ENCODE assay signal across 19 mouse cellular contexts in the genomic region with DNA sequence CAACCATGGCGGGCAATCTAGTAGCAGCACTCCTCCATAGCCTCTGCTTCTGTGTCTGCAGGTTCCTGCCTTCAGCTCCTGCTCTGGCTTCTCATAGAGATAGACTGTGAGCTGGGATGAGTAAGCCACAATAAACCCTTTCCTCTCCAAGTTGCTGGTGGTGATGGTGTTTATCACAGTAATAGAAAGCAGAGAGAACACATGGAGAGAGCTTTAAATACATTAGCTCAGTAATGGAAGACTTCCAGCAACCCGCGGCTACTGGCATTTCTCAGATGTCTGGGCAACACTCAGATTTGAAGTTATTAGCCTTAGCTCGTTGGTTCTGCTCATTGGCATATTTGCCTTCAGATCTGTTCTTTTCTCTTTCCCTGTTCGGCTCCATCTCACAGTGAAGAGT. TPM values are rescaled to one million over a fixed set of nuclear protein-coding genes. Genes with fewer than 3 reads are reported as not detected.
A peak's percentile ranks its signal among the peaks of the same experiment; 100 is the strongest.
DNase-seq lines count a peak whose midpoint lies in the region; ATAC-seq and TF ChIP-seq lines count a peak whose summit lies in the region.
"Had no signal": no experiment of that assay in that cellular context is flagged by ENCODE, and none has a peak within 500 bp of the region (broad histone marks: within the 10 kb centered on the region; RNA-seq: fewer than 3 reads in every experiment).

No protein-coding gene starts in this region.

- no peak for ATAC-seq in forebrain, postnatal 0 days
- ATAC-seq in forebrain, embryonic 13.5 days = no peak
- peak; percentile 24; the same call in 1 of the 2 replicates for ATAC-seq in stomach, postnatal 0 days (ENCODE audit: low FRiP score, low TSS enrichment)

- no peaks in the 10 kb centered on the region for H3K27me3 ChIP-seq in forebrain, postnatal 0 days (ENCODE audit: insufficient read depth, low read length)
- H3K27me3 ChIP-seq in forebrain, embryonic 13.5 days = no peaks in the 10 kb centered on the region
- H3K27me3 ChIP-seq in stomach, postnatal 0 days (ENCODE audit: control insufficient read depth, insufficient read depth, low read length) = no peaks in the 10 kb centered on the region
- H3K27me3 ChIP-seq: embryonic facial prominence, embryonic 15.5 days; hindbrain, embryonic 12.5 days had no signal

- no peak overlapping the region for H3K4me2 ChIP-seq in forebrain, postnatal 0 days (ENCODE audit: low read depth)
- no peak overlapping the region for H3K4me2 ChIP-seq in forebrain, embryonic 13.5 days
- no peak overlapping the region for H3K4me2 ChIP-seq in stomach, postnatal 0 days (replicated peaks; ENCODE audit: low read depth)
- H3K4me2 ChIP-seq: embryonic facial prominence, embryonic 15.5 days; heart, embryonic 11.5 days; hindbrain, embryonic 12.5 days had no signal

- no peak overlapping the region for H3K27ac ChIP-seq in forebrain, postnatal 0 days (ENCODE audit: low read depth, low read length)
- H3K27ac ChIP-seq in forebrain, embryonic 13.5 days = no peak overlapping the region
- H3K27ac ChIP-seq in stomach, postnatal 0 days (replicated peaks) = no peak overlapping the region
- H3K27ac ChIP-seq: embryonic facial prominence, embryonic 15.5 days; hindbrain, embryonic 12.5 days; kidney, postnatal 0 days; macrophage had no signal

- H3K9ac ChIP-seq in forebrain, postnatal 0 days = no peak overlapping the region
- H3K9ac ChIP-seq in forebrain, embryonic 13.5 days = no peak overlapping the region
- H3K9ac ChIP-seq in stomach, postnatal 0 days (ENCODE audit: low read length) = no peak overlapping the region
- H3K9ac ChIP-seq: embryonic facial prominence, embryonic 15.5 days; hindbrain, embryonic 12.5 days had no signal

- TF ChIP-seq EP300 in stomach, postnatal 0 days (optimal IDR thresholded peaks at IDR 0.05) = no peak

- no peak overlapping the region for H3K4me3 ChIP-seq in forebrain, postnatal 0 days (ENCODE audit: low read depth, low read length)
- no peak overlapping the region for H3K4me3 ChIP-seq in forebrain, embryonic 13.5 days
- H3K4me3 ChIP-seq in stomach, postnatal 0 days (ENCODE audit: low read depth, low read length) = no peak overlapping the region
- H3K4me3 ChIP-seq: embryonic facial prominence, embryonic 15.5 days; hindbrain, embryonic 12.5 days had no signal

- 53% methylated on average over 5 of the region's 5 CpGs for WGBS in forebrain, postnatal 0 days
- 83% methylated on average over 5 of the region's 5 CpGs for WGBS in forebrain, embryonic 13.5 days
- 74% methylated on average over 5 of the region's 5 CpGs for whole genome bisulfite sequencing in stomach, postnatal 0 days

- no peaks in the 10 kb centered on the region for H3K9me3 ChIP-seq in forebrain, postnatal 0 days (ENCODE audit: low read length)
- H3K9me3 ChIP-seq in forebrain, embryonic 13.5 days (replicated peaks) = no peaks in the 10 kb centered on the region
- H3K9me3 ChIP-seq in stomach, postnatal 0 days (ENCODE audit: control insufficient read depth, low read length) = no peaks in the 10 kb centered on the region
- H3K9me3 ChIP-seq: embryonic facial prominence, embryonic 15.5 days; hindbrain, embryonic 12.5 days had no signal

- H3K36me3 ChIP-seq in forebrain, postnatal 0 days (ENCODE audit: insufficient read depth) = no peaks in the 10 kb centered on the region
- H3K36me3 ChIP-seq in forebrain, embryonic 13.5 days (ENCODE audit: poor library complexity, severe bottlenecking) = no peaks in the 10 kb centered on the region
- no peaks in the 10 kb centered on the region for H3K36me3 ChIP-seq in stomach, postnatal 0 days (ENCODE audit: control insufficient read depth, insufficient read depth, low read length)
- H3K36me3 ChIP-seq: embryonic facial prominence, embryonic 15.5 days; hindbrain, embryonic 12.5 days had no signal

- TF ChIP-seq CTCF in forebrain, postnatal 0 days (IDR thresholded peaks at IDR 0.05; ENCODE audit: low read depth) = no peak
- no peak for TF ChIP-seq CTCF in stomach, postnatal 0 days (IDR thresholded peaks at IDR 0.05; ENCODE audit: low read depth)

- H3K4me1 ChIP-seq in forebrain, postnatal 0 days (ENCODE audit: insufficient read depth) = no peaks in the 10 kb centered on the region
- no peaks in the 10 kb centered on the region for H3K4me1 ChIP-seq in forebrain, embryonic 13.5 days
- peaks cover 5% of the 10 kb centered on the region; the same call in 1 of the 2 replicates for H3K4me1 ChIP-seq in stomach, postnatal 0 days (replicated peaks; ENCODE audit: control insufficient read depth, insufficient read depth)
- H3K4me1 ChIP-seq: embryonic facial prominence, embryonic 15.5 days had no signal

- intact Hi-C loops in left cerebral cortex, postnatal 25 days (cut with DNase I) = no loop called here

- DNase-seq in forebrain, postnatal 0 days = peak; percentile 53
- peak; percentile 27 to 61 for DNase-seq in left cerebral cortex, postnatal 25 days (ENCODE audit: low spot score in 2 of 2)
- no peak for DNase-seq in left cerebral cortex, adult 11 months (ENCODE audit: low spot score)
- peak; percentile 57 to 75 for DNase-seq in cerebellum, postnatal 25 days
- DNase-seq in stomach, postnatal 0 days (ENCODE audit: low spot score) = no peak
- no peak for DNase-seq in embryo, embryonic 10.5 days (ENCODE audit: low spot score)
- no peak for DNase-seq in kidney, adult 18-20 months
- DNase-seq: thymus, adult 2 months had no signal

RNA-seq across cellular contexts. Expression of a gene that starts 27.6 kb away (rescaled TPM):
- total RNA-seq in forebrain, postnatal 0 days (2014; rRNA removed) = 70.6 and 73.5 TPM in 2 replicates
- 15.1 and 16.2 TPM in 2 replicates for polyA plus RNA-seq in forebrain, postnatal 0 days (2015; fragmentation: Nextera tagmentation; extraction: Ambion mirVana)
- 62.6 and 74.6 TPM in 2 replicates for polyA plus RNA-seq in forebrain, embryonic 13.5 days (2015; fragmentation: Nextera tagmentation; extraction: Ambion mirVana)
- 10 to 100 TPM; 52.9 to 69.1 TPM for total RNA-seq in left cerebral cortex, postnatal 25 days (2021)
- 17.1 and 20.7 TPM in 2 replicates for polyA plus RNA-seq in stomach, postnatal 0 days (2015; fragmentation: Nextera tagmentation; extraction: Ambion mirVana)

RNA-seq across cellular contexts. Expression of a gene that starts 30.5 kb away (rescaled TPM):
- total RNA-seq in forebrain, postnatal 0 days (2014; rRNA removed) = not detected in 2 replicates
- polyA plus RNA-seq in forebrain, postnatal 0 days (2015; fragmentation: Nextera tagmentation; extraction: Ambion mirVana) = not detected in 2 replicates
- not detected in 2 replicates for polyA plus RNA-seq in forebrain, embryonic 13.5 days (2015; fragmentation: Nextera tagmentation; extraction: Ambion mirVana)
- not detected for total RNA-seq in left cerebral cortex, postnatal 25 days (2021)
- polyA plus RNA-seq in stomach, postnatal 0 days (2015; fragmentation: Nextera tagmentation; extraction: Ambion mirVana) = not detected in 2 replicates
- total RNA-seq: ES-E14 had no signal
- polyA plus RNA-seq: embryonic facial prominence, embryonic 15.5 days; frontal cortex, adult 2 months; heart, embryonic 11.5 days; hindbrain, embryonic 12.5 days; kidney, postnatal 0 days; limb, embryonic 11.5 days; liver, embryonic 16.5 days; macrophage; spleen, adult 2 months had no signal

Comparison
In these comparisons a context has a peak if more than half of its experiments do, and no peak if none do; other contexts are left out.
1. DNase-seq: peak in forebrain, postnatal 0 days (single experiment), left cerebral cortex, postnatal 25 days (2 of 2) and cerebellum, postnatal 25 days (2 of 2); none in left cerebral cortex, adult 11 months (single experiment), stomach, postnatal 0 days (single experiment), embryo, embryonic 10.5 days (single experiment) and kidney, adult 18-20 months (single experiment).